ENCODE assay signal across 22 mouse cellular contexts in the genomic region with DNA sequence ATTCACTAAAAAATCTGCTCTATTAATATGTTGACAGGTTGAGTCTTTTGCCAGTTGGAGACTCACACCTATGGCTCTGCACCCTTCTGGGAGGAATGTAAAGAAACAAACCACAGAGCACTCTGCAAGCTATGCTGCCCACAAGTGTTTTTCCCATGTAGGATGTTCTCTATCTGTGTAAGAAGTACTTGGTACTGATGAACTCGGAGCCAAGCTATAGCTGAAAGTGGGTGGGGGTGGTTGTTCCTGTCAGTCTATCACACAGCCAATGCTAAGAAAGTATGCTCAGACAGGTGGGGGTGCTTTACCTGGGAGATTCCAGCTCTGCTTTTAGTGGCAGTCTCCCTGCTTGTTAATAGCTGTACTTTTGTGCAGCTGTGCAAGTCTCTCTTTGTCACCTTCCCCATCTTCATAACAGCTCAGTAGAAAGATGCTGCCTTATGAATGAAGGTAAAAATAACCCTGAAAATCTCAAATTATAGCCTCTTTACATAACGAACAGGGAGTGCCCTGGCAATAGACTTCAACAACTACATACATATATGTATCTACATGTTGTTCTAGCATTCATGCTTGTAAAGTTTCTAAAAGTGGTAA. TPM values are rescaled to one million over a fixed set of nuclear protein-coding genes. Genes with fewer than 3 reads are reported as not detected.
DNase-seq lines count a peak whose midpoint lies in the region; ATAC-seq lines count a peak whose summit lies in the region.
"Had no signal": no experiment of that assay in that cellular context is flagged by ENCODE, and none has a peak within 500 bp of the region (broad histone marks: within the 10 kb centered on the region; RNA-seq: fewer than 3 reads in every experiment).

No protein-coding gene starts in this region.

- H3K4me2 ChIP-seq in forebrain, embryonic 11.5 days (ENCODE audit: low read depth, low read length, severe bottlenecking), result no peak overlapping the region
- no peak overlapping the region for H3K4me2 ChIP-seq in lung, embryonic 16.5 days (ENCODE audit: low read depth, low read length)
- H3K4me2 ChIP-seq: hindbrain, embryonic 15.5 days had no signal

- no peak overlapping the region for H3K9ac ChIP-seq in forebrain, embryonic 11.5 days (ENCODE audit: low read length)
- no peak overlapping the region for H3K9ac ChIP-seq in lung, embryonic 16.5 days (ENCODE audit: low read length)
- H3K9ac ChIP-seq: hindbrain, embryonic 15.5 days; liver, embryonic 14.5 days had no signal

- DNase-seq in forebrain, embryonic 10.5 days (ENCODE audit: extremely low spot score, low spot score), result no peak
- no peak for DNase-seq in forebrain, embryonic 11.5 days (ENCODE audit: low spot score)
- DNase-seq in heart, embryonic 10.5 days (ENCODE audit: low spot score), result no peak
- no peak for DNase-seq in heart, adult 9 months (ENCODE audit: low spot score in 2 of 2)
- no peak for DNase-seq in lung, adult 18-20 months
- DNase-seq in A20 (ENCODE audit: low read depth, low spot score), result peak; percentile 12
- DNase-seq in cerebellum, postnatal 14 days, result no peak
- DNase-seq: adrenal gland, postnatal 10 days; cerebellum, adult 11 months; cerebellum, postnatal 36 days; gastrocnemius, postnatal 14 days; heart, adult 2 months; kidney, adult 11 months; thymus, postnatal 36 days had no signal

- no peak for ATAC-seq in forebrain, embryonic 11.5 days (replicated peaks; ENCODE audit: low FRiP score)
- ATAC-seq in lung, embryonic 16.5 days (ENCODE audit: low read depth), result 0 out of 2 replicates have a peak, but pooled peaks have one; percentile 3
- ATAC-seq: activated CD4-positive, CD25-positive, alpha-beta regulatory T cell, adult 4 months; CD4-positive, CD25-positive, alpha-beta regulatory T cell, adult 4 months; lung, postnatal 0 days; midbrain, embryonic 16.5 days had no signal

- H3K9me3 ChIP-seq in forebrain, embryonic 10.5 days, result no peaks in the 10 kb centered on the region
- no peaks in the 10 kb centered on the region for H3K9me3 ChIP-seq in forebrain, embryonic 11.5 days (ENCODE audit: control insufficient read depth, low read length)
- no peaks in the 10 kb centered on the region for H3K9me3 ChIP-seq in heart, embryonic 10.5 days
- H3K9me3 ChIP-seq in lung, embryonic 16.5 days (ENCODE audit: control insufficient read depth, low read length), result no peaks in the 10 kb centered on the region
- H3K9me3 ChIP-seq: G1E; hindbrain, embryonic 15.5 days had no signal

- no peaks in the 10 kb centered on the region for H3K27me3 ChIP-seq in forebrain, embryonic 10.5 days (ENCODE audit: poor library complexity, severe bottlenecking)
- no peaks in the 10 kb centered on the region for H3K27me3 ChIP-seq in forebrain, embryonic 11.5 days (ENCODE audit: control insufficient read depth, insufficient read depth, low read length)
- no peaks in the 10 kb centered on the region for H3K27me3 ChIP-seq in heart, embryonic 10.5 days (ENCODE audit: insufficient read depth, poor library complexity, severe bottlenecking)
- no peaks in the 10 kb centered on the region for H3K27me3 ChIP-seq in lung, embryonic 16.5 days (ENCODE audit: control insufficient read depth, insufficient read depth, low read depth, low read length)
- H3K27me3 ChIP-seq: hindbrain, embryonic 15.5 days had no signal

- H3K4me1 ChIP-seq in forebrain, embryonic 10.5 days, result peaks cover 80% of the 10 kb centered on the region
- H3K4me1 ChIP-seq in forebrain, embryonic 11.5 days (replicated peaks; ENCODE audit: control insufficient read depth, insufficient read depth, low read length), result peaks cover 27% of the 10 kb centered on the region
- peaks cover 71% of the 10 kb centered on the region for H3K4me1 ChIP-seq in heart, embryonic 10.5 days
- H3K4me1 ChIP-seq in lung, embryonic 16.5 days (replicated peaks; ENCODE audit: control insufficient read depth, insufficient read depth, low read length), result peaks cover 29% of the 10 kb centered on the region

- no peak overlapping the region for H3K4me3 ChIP-seq in forebrain, embryonic 10.5 days
- H3K4me3 ChIP-seq in forebrain, embryonic 11.5 days (ENCODE audit: low read depth, low read length), result no peak overlapping the region
- H3K4me3 ChIP-seq in heart, embryonic 10.5 days, result no peak overlapping the region
- H3K4me3 ChIP-seq in lung, embryonic 16.5 days (ENCODE audit: low read length), result no peak overlapping the region
- H3K4me3 ChIP-seq: heart, adult 2 months; hindbrain, embryonic 15.5 days had no signal

- 73% methylated on average over 2 of the region's 2 CpGs for WGBS in forebrain, embryonic 10.5 days
- 84% methylated on average over 2 of the region's 2 CpGs for WGBS in forebrain, embryonic 11.5 days
- 58% methylated on average over 2 of the region's 2 CpGs for WGBS in heart, embryonic 10.5 days
- WGBS in lung, embryonic 16.5 days, result 49% methylated on average over 2 of the region's 2 CpGs

- H3K27ac ChIP-seq in forebrain, embryonic 10.5 days, result 0 out of 2 replicates have a peak overlapping the region, but pooled peaks have one; percentile 25
- no peak overlapping the region for H3K27ac ChIP-seq in forebrain, embryonic 11.5 days (ENCODE audit: low read depth, low read length)
- H3K27ac ChIP-seq in heart, embryonic 10.5 days, result peak overlapping the region; percentile 16; the same call in 1 of the 2 replicates
- H3K27ac ChIP-seq in lung, embryonic 16.5 days (ENCODE audit: low read length), result no peak overlapping the region; the same call in 1 of the 2 replicates
- H3K27ac ChIP-seq: heart, adult 2 months; hindbrain, embryonic 15.5 days; liver, embryonic 14.5 days had no signal

- H3K36me3 ChIP-seq in forebrain, embryonic 10.5 days (replicated peaks), result peaks cover 27% of the 10 kb centered on the region
- H3K36me3 ChIP-seq in forebrain, embryonic 11.5 days (ENCODE audit: control insufficient read depth, insufficient read depth, low read length), result no peaks in the 10 kb centered on the region; the same call in 1 of the 2 replicates
- no peaks in the 10 kb centered on the region for H3K36me3 ChIP-seq in heart, embryonic 10.5 days
- H3K36me3 ChIP-seq in lung, embryonic 16.5 days (ENCODE audit: control insufficient read depth, insufficient read depth, low read length), result 0 out of 2 replicates have a peak, but pooled peaks cover 6% of the 10 kb centered on the region
- H3K36me3 ChIP-seq: hindbrain, embryonic 15.5 days had no signal

RNA-seq across cellular contexts. Expression of a gene that starts 22.7 kb away (rescaled TPM):
- polyA plus RNA-seq in forebrain, embryonic 10.5 days (2016; fragmentation: Nextera tagmentation; extraction: Ambion mirVana), result 30.2 and 30.4 TPM in 2 replicates
- polyA plus RNA-seq in forebrain, embryonic 11.5 days (2014; fragmentation: Nextera tagmentation; extraction: Ambion mirVana), result 45.6 and 50.0 TPM in 2 replicates
- 22.8 and 25.1 TPM in 2 replicates for polyA plus RNA-seq in heart, embryonic 10.5 days (2016; fragmentation: Nextera tagmentation; extraction: Ambion mirVana)
- polyA plus RNA-seq in lung, embryonic 16.5 days (2015; fragmentation: Nextera tagmentation; extraction: Ambion mirVana), result 77.3 and 84.3 TPM in 2 replicates

Comparison
In these comparisons a context has a peak if more than half of its experiments do, and no peak if none do; other contexts are left out.
1. H3K27ac ChIP-seq: peak in forebrain, embryonic 10.5 days (single experiment) and heart, embryonic 10.5 days (single experiment); none in forebrain, embryonic 11.5 days (single experiment) and lung, embryonic 16.5 days (single experiment).